Mouse (Mus musculus): ENCODE results near the gene Milr1. TPM values are rescaled to one million over a fixed set of nuclear protein-coding genes. Genes with fewer than 3 reads are reported as not detected.
"Not testable (repeated sequence)": the region's sequence is repeated elsewhere in the genome, so short reads cannot be mapped to it uniquely, and the experiment has no call there.

Gene Milr1
- total RNA-seq (2015): 195 and 212 TPM in 2 replicates
- 204 and 237 TPM in 2 replicates for total RNA-seq (2017)

- peak; percentile 76 for ATAC-seq (ENCODE audit: poor library complexity, severe bottlenecking)
Observed at GRCm38 (mm10) chr11:106751039-106752018, at the start of gene Milr1. Gene Milr1, plus strand, starts transcription at chr11:106751226.

- no peak for ATAC-seq (ENCODE audit: poor library complexity, severe bottlenecking)
Observed at GRCm38 (mm10) chr11:106701589-106701988, 49.4 kb upstream of the Milr1 start.

- peak; percentile 72 for ATAC-seq (ENCODE audit: poor library complexity, severe bottlenecking)
Observed at GRCm38 (mm10) chr11:106702584-106702983, 48.4 kb upstream of the Milr1 start.

GRCm38 (mm10) chr11:106703931-106704330 lies 47.1 kb upstream of the Milr1 start:
- ATAC-seq (ENCODE audit: poor library complexity, severe bottlenecking): no peak

- ATAC-seq (ENCODE audit: poor library complexity, severe bottlenecking): peak; percentile 49
Observed at GRCm38 (mm10) chr11:106704399-106705111, 46.5 kb upstream of the Milr1 start.

GRCm38 (mm10) chr11:106706212-106706611 lies 44.8 kb upstream of the Milr1 start:
- no peak for ATAC-seq (ENCODE audit: poor library complexity, severe bottlenecking)

GRCm38 (mm10) chr11:106707085-106707484 lies 43.9 kb upstream of the Milr1 start:
- ATAC-seq (ENCODE audit: poor library complexity, severe bottlenecking): no peak

- ATAC-seq (ENCODE audit: poor library complexity, severe bottlenecking): no peak
Observed at GRCm38 (mm10) chr11:106707866-106708265, 43.2 kb upstream of the Milr1 start.

- ATAC-seq (ENCODE audit: poor library complexity, severe bottlenecking): no peak
Observed at GRCm38 (mm10) chr11:106709227-106709985, 41.6 kb upstream of the Milr1 start.

GRCm38 (mm10) chr11:106710789-106711188 lies 40.2 kb upstream of the Milr1 start:
- no peak for ATAC-seq (ENCODE audit: poor library complexity, severe bottlenecking)

GRCm38 (mm10) chr11:106715066-106715465 lies 36.0 kb upstream of the Milr1 start:
- ATAC-seq (ENCODE audit: poor library complexity, severe bottlenecking): peak; percentile 67

- ATAC-seq (ENCODE audit: poor library complexity, severe bottlenecking): peak; percentile 52; the same call in 1 of the 2 replicates
Observed at GRCm38 (mm10) chr11:106716568-106716967, 34.5 kb upstream of the Milr1 start.

GRCm38 (mm10) chr11:106720379-106720778 lies 30.6 kb upstream of the Milr1 start:
- no peak for ATAC-seq (ENCODE audit: poor library complexity, severe bottlenecking)

GRCm38 (mm10) chr11:106722831-106723361 lies 28.1 kb upstream of the Milr1 start:
- peak; percentile 59; the same call in 1 of the 2 replicates for ATAC-seq (ENCODE audit: poor library complexity, severe bottlenecking)

- ATAC-seq (ENCODE audit: poor library complexity, severe bottlenecking): no peak
Observed at GRCm38 (mm10) chr11:106723611-106724125, 27.4 kb upstream of the Milr1 start.

GRCm38 (mm10) chr11:106724176-106724915 lies 26.7 kb upstream of the Milr1 start:
- no peak for ATAC-seq (ENCODE audit: poor library complexity, severe bottlenecking)

- not testable (repeated sequence) for ATAC-seq (ENCODE audit: poor library complexity, severe bottlenecking)
Observed at GRCm38 (mm10) chr11:106724916-106725235, 26.1 kb upstream of the Milr1 start.

- no peak for ATAC-seq (ENCODE audit: poor library complexity, severe bottlenecking)
Observed at GRCm38 (mm10) chr11:106727967-106728366, 23.1 kb upstream of the Milr1 start.

All from megakaryocyte, adult 5-6 weeks (primary cell).